Mouse (Mus musculus): ENCODE results near the gene Extl1. TPM values are rescaled to one million over a fixed set of nuclear protein-coding genes. Genes with fewer than 3 reads are reported as not detected.

The Extl1 gene
- polyA plus RNA-seq, 1 experiment from 2014 or later = 0.64 TPM

GRCm38 (mm10) chr4:134379510-134379909 lies 4.1 kb downstream of the Extl1 start:
- 69% methylated on average over 8 of the region's 8 CpGs for WGBS

GRCm38 (mm10) chr4:134378089-134378615 lies 5.5 kb downstream of the Extl1 start:
- WGBS = 28% methylated on average over 10 of the region's 10 CpGs
- no peak for ATAC-seq (ENCODE audit: insufficient number of reproducible peaks, insufficient read depth, low FRiP score, low read depth)
- H3K9ac ChIP-seq (replicated peaks; ENCODE audit: low read depth, low read length) = no peak overlapping the region
- no peak overlapping the region for H3K4me3 ChIP-seq (ENCODE audit: low read depth, low read length)
- H3K36me3 ChIP-seq (ENCODE audit: control insufficient read depth, insufficient read depth, low read length) = no peaks in the 10 kb centered on the region
- no peaks in the 10 kb centered on the region for H3K9me3 ChIP-seq (ENCODE audit: control insufficient read depth, low read depth, low read length)
- no peaks in the 10 kb centered on the region for H3K4me1 ChIP-seq (ENCODE audit: control insufficient read depth, insufficient read depth, low read length)
- H3K27ac ChIP-seq (ENCODE audit: low read length) = no peak overlapping the region
- no peak overlapping the region for H3K4me2 ChIP-seq (replicated peaks; ENCODE audit: low read depth, low read length)
- no peaks in the 10 kb centered on the region for H3K27me3 ChIP-seq (ENCODE audit: control insufficient read depth, insufficient read depth, low read length)

More at GRCm38 (mm10) chr4:134379510-134379909, 4.1 kb downstream of the Extl1 start:
- ATAC-seq (ENCODE audit: insufficient number of reproducible peaks, insufficient read depth, low FRiP score, low read depth) = no peak
- H3K4me2 ChIP-seq (replicated peaks; ENCODE audit: low read depth, low read length) = no peak overlapping the region
- no peak overlapping the region for H3K27ac ChIP-seq (ENCODE audit: low read length)
- no peak overlapping the region for H3K4me3 ChIP-seq (ENCODE audit: low read depth, low read length)
- H3K9ac ChIP-seq (replicated peaks; ENCODE audit: low read depth, low read length) = no peak overlapping the region
- H3K36me3 ChIP-seq (ENCODE audit: control insufficient read depth, insufficient read depth, low read length) = no peaks in the 10 kb centered on the region
- H3K27me3 ChIP-seq (ENCODE audit: control insufficient read depth, insufficient read depth, low read length) = no peaks in the 10 kb centered on the region
- H3K9me3 ChIP-seq (ENCODE audit: control insufficient read depth, low read depth, low read length) = no peaks in the 10 kb centered on the region
- no peaks in the 10 kb centered on the region for H3K4me1 ChIP-seq (ENCODE audit: control insufficient read depth, insufficient read depth, low read length)

- no peak overlapping the region for H3K4me2 ChIP-seq (replicated peaks; ENCODE audit: low read depth, low read length)
- 37% methylated on average over 1 of the region's 1 CpGs for WGBS
- no peak overlapping the region for H3K4me3 ChIP-seq (ENCODE audit: low read depth, low read length)
- H3K4me1 ChIP-seq (ENCODE audit: control insufficient read depth, insufficient read depth, low read length) = peaks cover 17% of the 10 kb centered on the region
- no peak for ATAC-seq (ENCODE audit: insufficient number of reproducible peaks, insufficient read depth, low FRiP score, low read depth)
- H3K27ac ChIP-seq (ENCODE audit: low read length) = no peak overlapping the region
- no peaks in the 10 kb centered on the region for H3K9me3 ChIP-seq (ENCODE audit: control insufficient read depth, low read depth, low read length)
- no peaks in the 10 kb centered on the region for H3K36me3 ChIP-seq (ENCODE audit: control insufficient read depth, insufficient read depth, low read length)
- H3K9ac ChIP-seq (replicated peaks; ENCODE audit: low read depth, low read length) = no peak overlapping the region
- peaks cover 13% of the 10 kb centered on the region; the same call in 1 of the 2 replicates for H3K27me3 ChIP-seq (ENCODE audit: control insufficient read depth, insufficient read depth, low read length)
Observed at GRCm38 (mm10) chr4:134374306-134374705, 9.3 kb downstream of the Extl1 start.

GRCm38 (mm10) chr4:134373295-134373694 lies 10.4 kb downstream of the Extl1 start:
- Histone ChIP-seq H3K9ac (replicated peaks; ENCODE audit: low read depth, low read length) (no peak overlapping the region), H3K4me3 (ENCODE audit: low read depth, low read length) (no peak overlapping the region), H3K27ac (ENCODE audit: low read length) (no peak overlapping the region), H3K27me3 (ENCODE audit: control insufficient read depth, insufficient read depth, low read length) (peaks cover 13% of the 10 kb centered on the region; the same call in 1 of the 2 replicates), H3K4me1 (ENCODE audit: control insufficient read depth, insufficient read depth, low read length) (peaks cover 17% of the 10 kb centered on the region), H3K9me3 (ENCODE audit: control insufficient read depth, low read depth, low read length) (no peaks in the 10 kb centered on the region), H3K36me3 (ENCODE audit: control insufficient read depth, insufficient read depth, low read length) (no peaks in the 10 kb centered on the region), H3K4me2 (replicated peaks; ENCODE audit: low read depth, low read length) (no peak overlapping the region)
- ATAC-seq (ENCODE audit: insufficient number of reproducible peaks, insufficient read depth, low FRiP score, low read depth) = no peak
- WGBS = 79% methylated on average over 8 of the region's 8 CpGs

GRCm38 (mm10) chr4:134372294-134372747 lies 11.3 kb downstream of the Extl1 start:
- WGBS = under 1% methylated on average over 16 of the region's 16 CpGs
- Histone ChIP-seq H3K4me1 (ENCODE audit: control insufficient read depth, insufficient read depth, low read length) (peaks cover 17% of the 10 kb centered on the region), H3K36me3 (ENCODE audit: control insufficient read depth, insufficient read depth, low read length) (no peaks in the 10 kb centered on the region), H3K4me3 (ENCODE audit: low read depth, low read length) (peak overlapping the region; percentile 44), H3K9me3 (ENCODE audit: control insufficient read depth, low read depth, low read length) (no peaks in the 10 kb centered on the region), H3K4me2 (replicated peaks; ENCODE audit: low read depth, low read length) (peak overlapping the region; percentile 98), H3K27ac (ENCODE audit: low read length) (no peak overlapping the region), H3K27me3 (ENCODE audit: control insufficient read depth, insufficient read depth, low read length) (peaks cover 13% of the 10 kb centered on the region; the same call in 1 of the 2 replicates), H3K9ac (replicated peaks; ENCODE audit: low read depth, low read length) (peak overlapping the region; percentile 28; the same call in 1 of the 2 replicates)
- ATAC-seq (ENCODE audit: insufficient number of reproducible peaks, insufficient read depth, low FRiP score, low read depth) = peak; percentile 79

GRCm38 (mm10) chr4:134371316-134371855 lies 12.3 kb downstream of the Extl1 start:
- H3K27me3 ChIP-seq (ENCODE audit: control insufficient read depth, insufficient read depth, low read length) = peaks cover 13% of the 10 kb centered on the region; the same call in 1 of the 2 replicates
- H3K27ac ChIP-seq (ENCODE audit: low read length) = no peak overlapping the region
- peaks cover 17% of the 10 kb centered on the region for H3K4me1 ChIP-seq (ENCODE audit: control insufficient read depth, insufficient read depth, low read length)
- H3K4me2 ChIP-seq (replicated peaks; ENCODE audit: low read depth, low read length) = peak overlapping the region; percentile 98
- ATAC-seq (ENCODE audit: insufficient number of reproducible peaks, insufficient read depth, low FRiP score, low read depth) = no peak
- no peaks in the 10 kb centered on the region for H3K9me3 ChIP-seq (ENCODE audit: control insufficient read depth, low read depth, low read length)
- H3K9ac ChIP-seq (replicated peaks; ENCODE audit: low read depth, low read length) = no peak overlapping the region
- no peaks in the 10 kb centered on the region for H3K36me3 ChIP-seq (ENCODE audit: control insufficient read depth, insufficient read depth, low read length)
- WGBS = 2% methylated on average over 17 of the region's 17 CpGs
- peak overlapping the region; percentile 44 for H3K4me3 ChIP-seq (ENCODE audit: low read depth, low read length)

- Histone ChIP-seq H3K4me2 (replicated peaks; ENCODE audit: low read depth, low read length) (peak overlapping the region; percentile 98), H3K36me3 (ENCODE audit: control insufficient read depth, insufficient read depth, low read length) (no peaks in the 10 kb centered on the region), H3K27me3 (ENCODE audit: control insufficient read depth, insufficient read depth, low read length) (peaks cover 13% of the 10 kb centered on the region; the same call in 1 of the 2 replicates), H3K4me1 (ENCODE audit: control insufficient read depth, insufficient read depth, low read length) (peaks cover 17% of the 10 kb centered on the region), H3K9me3 (ENCODE audit: control insufficient read depth, low read depth, low read length) (no peaks in the 10 kb centered on the region), H3K27ac (ENCODE audit: low read length) (no peak overlapping the region), H3K9ac (replicated peaks; ENCODE audit: low read depth, low read length) (no peak overlapping the region), H3K4me3 (ENCODE audit: low read depth, low read length) (peak overlapping the region; percentile 44)
- ATAC-seq (ENCODE audit: insufficient number of reproducible peaks, insufficient read depth, low FRiP score, low read depth) = no peak
- 2% methylated on average over 18 of the region's 18 CpGs for whole genome bisulfite sequencing
Observed at GRCm38 (mm10) chr4:134370649-134371221, 12.9 kb downstream of the Extl1 start.

GRCm38 (mm10) chr4:134365280-134365679 lies 18.4 kb downstream of the Extl1 start:
- Histone ChIP-seq H3K36me3 (ENCODE audit: control insufficient read depth, insufficient read depth, low read length) (no peaks in the 10 kb centered on the region), H3K4me2 (replicated peaks; ENCODE audit: low read depth, low read length) (no peak overlapping the region), H3K9me3 (ENCODE audit: control insufficient read depth, low read depth, low read length) (no peaks in the 10 kb centered on the region), H3K4me1 (ENCODE audit: control insufficient read depth, insufficient read depth, low read length) (peaks cover 7% of the 10 kb centered on the region; the same call in 1 of the 2 replicates), H3K9ac (replicated peaks; ENCODE audit: low read depth, low read length) (no peak overlapping the region), H3K27me3 (ENCODE audit: control insufficient read depth, insufficient read depth, low read length) (no peaks in the 10 kb centered on the region), H3K27ac (ENCODE audit: low read length) (no peak overlapping the region), H3K4me3 (ENCODE audit: low read depth, low read length) (no peak overlapping the region)
- ATAC-seq (ENCODE audit: insufficient number of reproducible peaks, insufficient read depth, low FRiP score, low read depth) = no peak
- 44% methylated on average over 5 of the region's 5 CpGs for WGBS
